Mouse (Mus musculus) liver, embryonic 15.5 days (tissue): Measurements from ENCODE around the gene Slc9a3. TPM values are rescaled to one million over a fixed set of nuclear protein-coding genes. Genes with fewer than 3 reads are reported as not detected.
A peak's percentile ranks its signal among the peaks of the same experiment; 100 is the strongest.

Experiments
- ATAC-seq: fragments of 200-750 bp; cut with Nextera tagmentation; 2 replicates; pipeline ENCODE4 v1.8.0; 2017; ENCODE audit warnings: moderate number of reproducible peaks, mild to moderate bottlenecking, moderate library complexity; ENCODE audit not compliant: insufficient read depth
- H3K27ac ChIP-seq: fragments of 300-500 bp; sonication (generic); replicated peaks from 2 replicates; pipeline ENCODE4 v1.5.1; 2015; ENCODE audit warnings: mild to moderate bottlenecking, inconsistent platforms
- H3K27me3 ChIP-seq: fragments of 300-500 bp; sonication (generic); 2 replicates; pipeline ENCODE4 v1.6.1; 2015; ENCODE audit warnings: mild to moderate bottlenecking, inconsistent platforms
- H3K36me3 ChIP-seq: fragments of 300-500 bp; sonication (generic); replicated peaks from 2 replicates; pipeline ENCODE4 v1.6.1; 2015; ENCODE audit warnings: moderate library complexity, mild to moderate bottlenecking, inconsistent platforms
- H3K4me1 ChIP-seq: fragments of 300-500 bp; sonication (generic); replicated peaks from 2 replicates; pipeline ENCODE4 v1.6.1; 2015; ENCODE audit warnings: inconsistent platforms
- H3K4me2 ChIP-seq: fragments of 300-500 bp; sonication (generic); 2 replicates; pipeline ENCODE4 v1.6.1; 2015; ENCODE audit warnings: moderate library complexity, mild to moderate bottlenecking, inconsistent platforms
- H3K4me3 ChIP-seq: fragments of 300-500 bp; sonication (generic); replicated peaks from 2 replicates; pipeline ENCODE4 v1.5.1; 2015; ENCODE audit warnings: mild to moderate bottlenecking, inconsistent platforms
- H3K9ac ChIP-seq: fragments of 300-500 bp; sonication (generic); 2 replicates; pipeline ENCODE4 v1.6.1; 2015; ENCODE audit warnings: moderate library complexity, mild to moderate bottlenecking, inconsistent platforms
- H3K9me3 ChIP-seq: fragments of 300-500 bp; sonication (generic); replicated peaks from 2 replicates; pipeline ENCODE4 v1.6.1; 2016; ENCODE audit warnings: inconsistent platforms
- WGBS: fragments of 180-500 bp; shearing (Covaris S2); methylation state at CpG from one replicate; pipeline ENCODE4 v1.1.7; 2015; ENCODE audit warnings: mixed read lengths; ENCODE audit not compliant: insufficient replicate concordance; 5-methylcytosine and 5-hydroxymethylcytosine counted together
- polyA plus RNA-seq: library from polyadenylated mRNA; unstranded; fragments of >200 nt; fragmentation: Nextera tagmentation; extraction: Ambion mirVana; gene quantifications from 2 replicates; pipeline ENCODE4 v1.2.1, GENCODE M21; 2015

Gene Slc9a3
- polyA plus RNA-seq, 1 experiment from 2014 or later: not detected

- no peak overlapping the region for H3K4me2 ChIP-seq
- WGBS: 47% methylated on average over 2 of the region's 2 CpGs
- H3K9me3 ChIP-seq: no peaks in the 10 kb centered on the region
- peak; percentile 70; the same call in 1 of the 2 replicates for ATAC-seq
- H3K9ac ChIP-seq: no peak overlapping the region
- no peaks in the 10 kb centered on the region for H3K36me3 ChIP-seq
- no peak overlapping the region for H3K27ac ChIP-seq
- H3K4me3 ChIP-seq: no peak overlapping the region
- no peaks in the 10 kb centered on the region for H3K27me3 ChIP-seq
- peaks cover 12% of the 10 kb centered on the region; the same call in 1 of the 2 replicates for H3K4me1 ChIP-seq
These were observed 26.1 kb downstream of the Slc9a3 start for GRCm38 (mm10) chr13:74147327-74147726.

GRCm38 (mm10) chr13:74166348-74167056 is 45.2 kb downstream of the Slc9a3 start:
- peaks cover 10% of the 10 kb centered on the region for H3K36me3 ChIP-seq
- H3K9me3 ChIP-seq: no peaks in the 10 kb centered on the region
- 6% methylated on average over 19 of the region's 19 CpGs for WGBS
- no peaks in the 10 kb centered on the region for H3K27me3 ChIP-seq
- peak; percentile 79 for ATAC-seq
- H3K4me1 ChIP-seq: peaks cover 13% of the 10 kb centered on the region
- no peak overlapping the region for H3K27ac ChIP-seq
- H3K4me3 ChIP-seq: peak overlapping the region; percentile 54
- H3K4me2 ChIP-seq: peak overlapping the region; percentile 73
- H3K9ac ChIP-seq: peak overlapping the region; percentile 27; the same call in 1 of the 2 replicates

GRCm38 (mm10) chr13:74167057-74167413 is 45.8 kb downstream of the Slc9a3 start:
- Histone ChIP-seq H3K27ac (no peak overlapping the region), H3K4me1 (peaks cover 13% of the 10 kb centered on the region), H3K9me3 (no peaks in the 10 kb centered on the region), H3K36me3 (peaks cover 16% of the 10 kb centered on the region), H3K9ac (peak overlapping the region; percentile 27; the same call in 1 of the 2 replicates), H3K4me3 (peak overlapping the region; percentile 54), H3K4me2 (peak overlapping the region; percentile 73), H3K27me3 (no peaks in the 10 kb centered on the region)
- WGBS: 9% methylated on average over 9 of the region's 9 CpGs
- ATAC-seq: 0 out of 2 replicates have a peak, but pooled peaks have one; percentile 20

- Histone ChIP-seq H3K4me3 (no peak overlapping the region), H3K9me3 (no peaks in the 10 kb centered on the region), H3K9ac (no peak overlapping the region), H3K4me2 (no peak overlapping the region), H3K27me3 (no peaks in the 10 kb centered on the region), H3K4me1 (peaks cover 13% of the 10 kb centered on the region), H3K27ac (no peak overlapping the region), H3K36me3 (peaks cover 19% of the 10 kb centered on the region)
- ATAC-seq: no peak
- WGBS: 58% methylated on average over 2 of the region's 2 CpGs
These were observed 46.2 kb downstream of the Slc9a3 start for GRCm38 (mm10) chr13:74167492-74167891.

- 72% methylated on average over 10 of the region's 10 CpGs for WGBS
These were observed 48.3 kb downstream of the Slc9a3 start for GRCm38 (mm10) chr13:74169446-74170164.

GRCm38 (mm10) chr13:74172036-74172435 is 50.8 kb downstream of the Slc9a3 start:
- H3K9ac ChIP-seq: no peak overlapping the region
- ATAC-seq: no peak
- H3K27me3 ChIP-seq: no peaks in the 10 kb centered on the region
- no peak overlapping the region for H3K27ac ChIP-seq
- no peak overlapping the region for H3K4me2 ChIP-seq
- H3K36me3 ChIP-seq: peaks cover 52% of the 10 kb centered on the region
- peaks cover 2% of the 10 kb centered on the region for H3K4me1 ChIP-seq
- no peaks in the 10 kb centered on the region for H3K9me3 ChIP-seq
- no peak overlapping the region for H3K4me3 ChIP-seq
- 75% methylated on average over 5 of the region's 5 CpGs for WGBS

More at GRCm38 (mm10) chr13:74169446-74170164, 48.3 kb downstream of the Slc9a3 start:
- Histone ChIP-seq H3K27ac (no peak overlapping the region), H3K27me3 (no peaks in the 10 kb centered on the region), H3K36me3 (peaks cover 40% of the 10 kb centered on the region), H3K9ac (no peak overlapping the region), H3K9me3 (no peaks in the 10 kb centered on the region), H3K4me3 (no peak overlapping the region), H3K4me1 (peaks cover 13% of the 10 kb centered on the region), H3K4me2 (no peak overlapping the region)
- ATAC-seq: no peak

- ATAC-seq: no peak
- peaks cover 49% of the 10 kb centered on the region for H3K36me3 ChIP-seq
- no peak overlapping the region for H3K9ac ChIP-seq
These were observed 61.9 kb downstream of the Slc9a3 start for GRCm38 (mm10) chr13:74183011-74183695.

GRCm38 (mm10) chr13:74192613-74193012 is 71.4 kb downstream of the Slc9a3 start:
- ATAC-seq: no peak
- Histone ChIP-seq H3K36me3 (peaks cover 53% of the 10 kb centered on the region), H3K4me2 (no peak overlapping the region), H3K9me3 (no peaks in the 10 kb centered on the region), H3K27me3 (no peaks in the 10 kb centered on the region), H3K27ac (no peak overlapping the region), H3K9ac (no peak overlapping the region), H3K4me1 (no peaks in the 10 kb centered on the region), H3K4me3 (no peak overlapping the region)
- WGBS: 75% methylated on average over 6 of the region's 6 CpGs

More at GRCm38 (mm10) chr13:74183011-74183695, 61.9 kb downstream of the Slc9a3 start:
- 75% methylated on average over 5 of the region's 5 CpGs for WGBS
- H3K4me2 ChIP-seq: no peak overlapping the region
- no peak overlapping the region for H3K27ac ChIP-seq
- no peaks in the 10 kb centered on the region for H3K27me3 ChIP-seq
- no peaks in the 10 kb centered on the region for H3K9me3 ChIP-seq
- no peaks in the 10 kb centered on the region for H3K4me1 ChIP-seq
- H3K4me3 ChIP-seq: no peak overlapping the region

GRCm38 (mm10) chr13:74196451-74196850 is 75.2 kb downstream of the Slc9a3 start:
- 62% methylated on average over 3 of the region's 3 CpGs for WGBS
- Histone ChIP-seq H3K27ac (no peak overlapping the region), H3K36me3 (peaks cover 40% of the 10 kb centered on the region), H3K4me3 (no peak overlapping the region), H3K9me3 (no peaks in the 10 kb centered on the region), H3K4me2 (no peak overlapping the region), H3K27me3 (no peaks in the 10 kb centered on the region), H3K4me1 (no peaks in the 10 kb centered on the region), H3K9ac (no peak overlapping the region)
- no peak for ATAC-seq

GRCm38 (mm10) chr13:74208317-74208985 is 87.2 kb downstream of the Slc9a3 start, which contains the start of gene Exoc3:
Exoc3 (minus strand) TSS chr13:74208732.
- peaks cover 10% of the 10 kb centered on the region; the same call in 1 of the 2 replicates for H3K27me3 ChIP-seq
- peak within 1 kb of the TSS; percentile 87 for H3K4me2 ChIP-seq
- H3K36me3 ChIP-seq: peaks cover 15% of the 10 kb centered on the region
- H3K9ac ChIP-seq: peak within 1 kb of the TSS; percentile 75
- peak within 1 kb of the TSS; percentile 86 for H3K27ac ChIP-seq
- peak; percentile 96 for ATAC-seq
- H3K4me1 ChIP-seq: peaks cover 24% of the 10 kb centered on the region
- H3K4me3 ChIP-seq: peak within 1 kb of the TSS; percentile 90
- WGBS: under 1% methylated on average over 39 of the region's 39 CpGs
- H3K9me3 ChIP-seq: no peaks in the 10 kb centered on the region
